Mouse (Mus musculus): ENCODE measurements around the gene Cog2.

Gene Cog2

DNA sequence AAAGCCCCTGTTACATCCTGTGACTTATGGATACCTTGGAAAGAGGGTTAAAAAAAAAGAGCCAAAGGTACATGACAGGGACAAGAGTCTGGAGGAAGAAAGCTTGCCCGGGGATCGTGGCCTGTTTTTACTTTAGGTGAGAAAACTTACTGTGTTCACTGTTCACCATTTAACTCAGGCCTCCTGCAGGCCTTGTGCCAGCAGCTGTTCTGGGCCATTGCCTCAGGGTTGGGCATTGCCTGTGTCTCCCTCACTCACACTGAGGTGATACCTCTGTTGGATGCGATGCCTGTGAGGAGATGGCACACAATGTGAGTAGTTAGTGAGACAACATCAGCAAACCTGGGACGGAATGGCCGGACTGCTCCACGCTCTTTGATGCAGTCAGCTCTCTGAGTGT is 1.4 kb downstream of the Cog2 start:
- no peak for DNase-seq

DNA sequence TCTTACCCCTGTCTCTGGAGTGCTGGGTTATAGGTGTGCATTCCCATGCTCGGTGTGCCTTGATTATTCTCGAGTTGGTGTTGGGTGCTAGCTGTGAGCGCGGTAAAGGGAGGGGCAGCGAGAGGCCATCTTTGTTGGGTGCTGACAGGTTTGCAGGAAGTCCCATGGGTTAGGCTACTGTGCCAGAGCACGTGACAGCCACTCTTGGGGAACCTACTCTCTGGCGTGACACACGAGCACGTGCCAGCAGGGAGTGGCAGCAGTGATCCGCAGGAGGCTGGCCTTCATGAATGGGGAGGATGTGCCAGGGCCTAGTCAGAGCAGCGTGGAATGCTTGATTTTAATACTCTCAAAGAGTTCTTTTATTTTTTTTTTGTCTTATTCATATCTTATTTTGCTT is 5.7 kb downstream of the Cog2 start:
- DNase-seq, result no peak

DNA sequence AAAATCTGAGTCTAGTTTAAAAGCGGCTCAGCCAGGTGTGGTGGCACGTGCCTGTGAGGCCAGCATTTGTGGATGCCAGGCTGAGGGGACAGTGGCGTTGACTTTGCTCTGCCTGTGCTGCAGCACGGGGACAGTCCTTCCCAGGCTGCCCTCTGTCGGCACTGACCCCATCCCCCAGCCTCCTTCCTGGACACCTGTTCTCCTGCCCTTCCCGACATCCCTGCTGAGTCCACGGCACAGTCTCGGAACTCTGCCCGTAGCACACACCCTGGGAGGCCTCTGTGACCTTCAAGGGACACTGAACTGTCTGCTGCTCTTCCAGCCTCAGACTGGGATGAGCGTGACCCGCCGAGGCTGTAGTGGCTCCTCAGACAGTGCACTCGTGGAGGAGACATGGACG is 9.5 kb downstream of the Cog2 start:
- DNase-seq, result peak; percentile 88

DNA sequence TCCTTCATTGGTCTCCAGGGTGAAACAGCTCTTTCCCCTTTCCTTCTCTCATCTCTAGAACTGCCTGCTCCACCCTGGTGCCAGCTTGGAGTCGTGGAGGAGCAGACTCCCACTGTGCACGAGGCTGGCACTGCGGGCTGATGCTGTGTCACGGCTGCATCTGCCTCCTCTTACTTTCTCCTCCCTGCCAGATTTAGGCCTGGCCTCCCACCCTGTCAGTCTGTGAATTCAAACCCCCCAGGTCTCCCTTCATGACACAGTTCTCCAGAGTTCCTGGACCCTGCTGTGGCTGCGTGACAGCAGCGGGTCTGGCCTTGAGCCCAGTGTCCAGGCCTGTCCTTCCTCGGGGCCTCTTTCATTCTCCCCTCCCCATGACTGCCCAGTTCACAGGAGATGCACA is 10.0 kb downstream of the Cog2 start:
- peak; percentile 69 for DNase-seq

DNA sequence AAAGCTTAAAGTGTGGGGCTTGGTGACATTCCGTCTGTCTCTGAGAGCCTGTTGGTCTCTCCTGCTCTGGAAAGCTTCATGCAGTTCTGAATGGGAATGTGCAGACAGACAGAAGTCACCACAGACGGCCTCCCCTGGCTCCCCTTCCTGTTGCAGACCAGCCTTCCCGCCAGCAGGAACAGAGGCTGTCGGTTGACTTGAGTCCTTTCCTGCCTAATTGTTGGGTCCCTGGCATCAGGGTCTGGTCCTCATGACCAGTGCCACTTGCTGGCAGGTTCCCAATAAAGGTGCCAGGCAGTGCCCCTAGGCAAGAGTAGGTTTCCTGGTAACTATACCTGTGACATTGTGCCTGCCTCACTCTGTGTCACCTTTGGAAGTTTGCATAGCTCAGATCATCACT is 10.4 kb downstream of the Cog2 start:
- DNase-seq, result no peak

DNA sequence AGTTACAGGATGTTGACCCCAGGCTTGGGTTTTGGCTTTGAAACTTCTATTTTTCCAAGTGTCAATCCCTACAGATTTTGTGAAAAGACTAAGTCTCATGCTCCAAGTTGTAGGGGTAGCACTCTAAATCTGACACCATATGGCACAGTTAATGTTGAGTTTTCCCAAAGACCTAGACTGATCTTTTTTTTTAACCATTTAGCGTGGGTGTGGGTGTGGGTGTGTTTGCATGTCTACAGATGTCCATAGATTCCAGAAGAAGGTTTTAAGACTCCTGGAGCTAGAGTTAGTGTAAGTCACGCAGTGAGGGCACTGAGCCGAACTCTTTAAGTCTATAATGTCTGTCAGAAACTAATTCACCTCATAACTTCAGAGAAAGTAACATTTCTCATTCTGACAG is 12.1 kb downstream of the Cog2 start:
- no peak for DNase-seq

DNA sequence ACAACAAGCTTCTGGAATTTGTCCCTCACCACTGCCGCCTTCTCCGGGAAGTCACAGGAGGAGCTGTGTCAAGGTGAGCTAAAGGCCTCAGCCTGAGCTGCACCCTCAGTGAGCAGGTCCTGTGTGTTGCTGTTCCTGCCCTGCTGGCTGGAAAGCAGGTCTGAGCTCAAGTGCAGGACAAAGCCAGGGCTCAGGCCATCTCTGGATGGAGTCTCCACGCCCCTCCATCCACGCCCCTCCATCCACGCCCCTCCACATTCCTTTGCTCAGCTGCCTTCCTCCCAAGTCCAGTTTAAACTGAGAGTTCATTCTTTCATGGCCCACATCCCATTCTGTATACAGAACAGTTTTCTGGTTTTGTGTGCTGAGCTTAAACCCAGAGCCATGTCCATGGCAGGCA is 14.9 kb downstream of the Cog2 start:
- DNase-seq, result no peak

DNA sequence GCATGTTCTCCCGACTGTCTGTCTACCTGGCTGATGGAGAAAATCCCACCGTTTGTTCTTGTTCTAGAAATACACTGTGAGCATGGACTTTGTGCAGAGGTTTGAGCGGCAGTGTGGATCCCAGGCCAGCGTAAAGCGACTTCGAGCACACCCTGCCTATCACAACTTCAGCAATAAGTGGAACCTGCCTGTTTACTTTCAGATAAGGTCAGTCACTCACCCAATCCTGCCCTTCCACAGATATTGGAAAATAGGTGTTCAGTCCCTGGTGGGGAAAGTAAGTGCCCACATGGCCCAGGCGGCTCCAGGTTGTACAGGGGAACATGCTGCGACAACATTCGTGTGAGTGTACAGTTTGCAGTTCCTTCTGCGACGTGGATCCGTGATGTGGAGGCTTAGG is 20.3 kb downstream of the Cog2 start:
- no peak for DNase-seq

DNA sequence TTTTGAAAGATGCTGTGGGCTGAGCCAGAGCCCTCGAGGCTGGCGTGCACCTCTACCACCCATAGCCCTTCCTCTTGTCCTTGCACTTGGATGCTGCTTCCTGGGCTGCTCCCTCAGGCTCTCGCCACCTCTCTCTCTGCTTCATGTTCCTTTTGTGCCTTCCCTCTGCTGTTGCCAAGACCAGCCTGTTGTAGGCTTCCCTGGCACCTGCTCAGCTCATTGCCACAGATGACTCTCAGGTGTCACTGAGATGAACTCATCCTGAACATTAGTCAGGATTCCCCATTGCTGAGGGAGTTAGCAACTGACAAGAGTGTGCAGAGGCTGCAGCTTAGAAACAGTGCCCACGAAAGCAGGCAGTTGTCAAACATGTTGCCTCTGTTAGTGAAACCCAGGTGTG is 21.4 kb downstream of the Cog2 start:
- peak; percentile 84 for DNase-seq

DNA sequence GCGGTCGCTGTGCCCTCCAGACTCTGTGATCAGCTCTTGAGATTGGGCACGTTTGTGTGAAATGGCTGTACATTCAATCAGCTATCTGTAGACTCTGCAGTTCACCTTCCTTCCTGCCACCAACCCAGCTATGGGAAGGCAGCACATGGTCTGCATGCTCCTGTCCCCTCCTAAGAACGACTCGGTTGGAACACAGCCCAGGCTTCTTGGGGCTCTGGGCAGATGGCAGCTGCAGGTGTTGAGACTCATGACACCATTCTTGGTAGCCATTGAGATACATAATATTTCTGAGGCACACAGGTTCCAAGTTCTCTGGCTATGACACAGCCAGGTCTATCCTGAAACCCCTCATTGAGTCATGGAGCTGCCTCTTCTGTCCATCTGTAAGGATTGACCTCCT is 22.7 kb downstream of the Cog2 start:
- no peak for DNase-seq

DNA sequence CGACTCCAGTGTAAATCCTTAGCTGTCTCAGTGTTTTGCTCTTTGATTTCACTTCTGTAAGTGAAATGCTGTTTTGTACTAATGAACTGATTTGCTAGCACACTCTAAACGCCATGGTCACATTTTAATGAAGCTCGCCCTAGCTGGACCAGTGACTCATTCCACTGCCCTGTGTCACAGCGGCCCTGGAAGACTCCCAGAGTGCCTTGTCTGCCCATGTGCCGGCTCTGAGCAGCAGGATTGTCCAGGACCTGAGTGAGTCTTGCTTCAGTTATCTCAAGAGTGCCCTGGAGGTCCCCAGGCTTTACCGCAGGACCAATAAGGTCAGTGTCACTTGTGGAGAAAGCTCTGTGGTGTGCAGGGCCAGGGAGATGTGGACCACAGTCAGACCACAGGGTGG is 25.8 kb downstream of the Cog2 start:
- no peak for DNase-seq

DNA sequence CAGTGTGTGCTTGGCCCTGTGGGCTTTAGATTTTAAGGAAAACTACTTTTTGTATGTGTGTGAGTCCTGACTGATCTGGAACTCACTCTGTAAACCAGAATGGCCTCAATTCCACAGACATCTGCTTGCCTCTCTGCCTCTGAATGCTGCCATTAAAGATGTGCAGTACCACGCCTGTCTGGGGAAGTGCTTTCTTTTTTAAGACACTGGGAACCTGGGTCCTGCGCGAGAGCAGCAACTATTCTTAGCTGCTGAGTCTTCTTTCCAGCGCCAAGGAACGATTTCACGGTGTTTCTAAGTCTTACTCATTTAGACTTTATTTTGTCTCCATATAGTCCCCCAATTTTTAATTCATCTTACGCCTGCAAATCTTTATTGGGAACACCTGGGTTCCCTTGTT is 26.2 kb downstream of the Cog2 start:
- DNase-seq, result no peak

DNA sequence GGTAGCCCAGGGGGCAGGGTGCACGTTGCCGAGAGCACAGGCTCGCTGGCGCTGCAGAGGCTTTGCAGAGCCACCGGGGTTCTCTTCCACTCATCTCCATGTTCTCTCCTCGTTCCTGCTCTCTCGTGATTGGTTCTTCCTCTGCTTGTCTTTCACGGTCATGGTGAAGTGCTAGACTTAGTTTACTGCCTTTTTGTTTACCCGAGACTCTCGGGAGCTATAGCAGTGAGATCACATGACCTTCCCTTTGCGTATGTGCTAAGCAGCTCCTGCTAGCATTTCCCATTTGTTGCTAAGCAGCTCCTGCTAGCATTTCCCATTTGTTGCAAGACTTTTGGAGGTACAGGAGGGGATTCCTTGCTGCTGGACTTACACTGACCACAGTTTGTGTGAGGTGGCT is 26.7 kb downstream of the Cog2 start:
- DNase-seq, result no peak

DNA sequence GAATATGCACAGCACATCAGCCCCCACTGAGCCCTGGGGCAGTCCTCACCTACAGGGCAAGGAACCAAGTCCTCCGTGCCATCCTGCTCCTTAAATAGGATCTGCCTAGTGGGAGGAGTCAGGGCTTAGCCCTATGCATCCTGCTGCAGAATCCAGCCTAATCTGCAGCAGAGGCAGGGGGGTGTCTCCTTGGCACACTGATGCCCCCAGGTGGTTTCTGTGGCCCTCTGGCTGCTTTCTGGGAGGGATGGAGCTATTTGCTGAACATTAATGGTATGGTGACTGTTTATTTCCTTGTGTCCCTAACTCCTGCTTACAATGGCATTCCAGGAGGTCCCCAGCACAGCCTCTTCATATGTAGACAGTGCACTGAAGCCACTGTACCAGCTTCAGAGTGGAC is 27.6 kb downstream of the Cog2 start:
- DNase-seq, result no peak

DNA sequence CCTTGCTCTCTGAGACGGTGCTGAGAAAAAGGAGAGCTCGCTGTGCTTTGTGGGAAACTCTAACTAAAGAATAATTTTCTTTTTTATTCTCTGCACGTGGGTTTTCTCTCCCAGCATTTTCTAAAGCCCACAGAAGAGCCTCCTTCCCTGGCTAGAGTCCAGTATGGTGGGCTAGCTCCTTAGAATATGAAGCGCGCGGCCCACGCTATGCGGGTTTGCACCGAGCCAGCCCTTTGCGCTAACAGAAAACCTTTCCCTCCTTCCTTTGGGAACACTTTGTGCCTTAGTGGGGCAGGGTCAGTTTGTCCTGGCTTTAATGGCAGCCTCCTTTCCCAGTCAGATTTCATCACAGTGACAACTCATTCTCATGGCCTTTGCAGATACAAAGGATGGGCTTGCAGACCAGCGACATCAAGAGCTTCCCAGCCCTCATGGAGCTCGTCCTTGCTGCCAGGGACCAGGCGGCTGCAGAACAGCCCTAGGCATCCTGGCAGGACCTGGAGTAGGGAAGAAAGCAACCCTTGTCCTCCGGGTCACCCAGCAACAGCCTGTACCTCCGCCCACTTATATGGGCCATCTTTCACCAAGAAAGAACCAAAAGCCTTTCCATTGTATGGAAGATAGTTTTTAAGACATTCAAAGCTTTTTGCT is 30.6 kb downstream of the Cog2 start:
- DNase-seq, result no peak

DNA sequence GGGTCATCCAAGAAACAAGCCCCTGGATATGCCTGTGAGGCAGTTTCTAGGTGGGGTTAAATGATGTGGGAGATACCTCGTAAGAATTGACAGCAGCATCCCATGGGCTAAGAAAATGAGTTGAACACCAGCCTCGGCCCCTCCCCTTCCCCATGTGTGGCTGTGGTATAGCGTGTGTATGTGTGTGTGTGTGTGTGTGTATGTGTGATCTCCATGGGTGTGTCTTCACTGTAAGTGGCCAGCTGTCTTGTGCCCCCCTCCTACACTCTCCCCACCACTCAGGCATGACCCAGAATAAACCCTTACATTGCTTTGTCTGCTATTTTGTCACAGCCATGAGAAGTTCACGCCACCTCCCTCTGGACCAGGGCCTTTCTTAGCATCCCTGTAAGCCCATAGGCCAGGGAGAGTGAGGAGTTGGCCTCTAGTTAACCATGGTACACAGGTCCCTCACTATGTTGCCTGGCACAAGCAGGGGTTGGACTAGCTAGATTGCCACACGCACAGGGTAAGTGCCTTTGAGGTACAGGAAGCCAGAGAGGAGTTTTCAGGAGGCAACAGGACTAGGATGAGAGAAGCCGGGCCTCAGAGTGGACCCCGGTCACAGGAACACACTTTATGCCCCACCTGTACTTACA is 34.7 kb downstream of the Cog2 start:
- DNase-seq, result no peak

DNA sequence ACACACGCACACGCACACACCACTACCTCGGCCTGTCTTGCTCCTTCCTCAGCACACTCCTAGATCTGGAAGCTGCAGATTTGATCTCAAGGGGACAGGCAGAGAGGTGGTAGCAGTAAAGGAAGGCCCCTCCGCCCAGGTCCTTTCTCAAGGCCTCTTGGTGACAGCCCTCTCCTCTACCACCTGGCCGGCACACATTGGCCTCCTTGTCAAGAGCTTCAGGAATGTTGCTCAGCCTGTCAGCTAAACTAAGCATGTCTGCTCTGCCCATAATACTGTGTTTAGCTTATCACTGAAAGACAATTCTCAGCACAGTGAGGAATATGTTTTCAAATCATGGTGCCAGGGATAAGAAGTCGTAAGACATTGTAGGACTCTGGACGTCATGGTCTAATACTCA is 35.6 kb downstream of the Cog2 start:
- DNase-seq, result no peak

DNA sequence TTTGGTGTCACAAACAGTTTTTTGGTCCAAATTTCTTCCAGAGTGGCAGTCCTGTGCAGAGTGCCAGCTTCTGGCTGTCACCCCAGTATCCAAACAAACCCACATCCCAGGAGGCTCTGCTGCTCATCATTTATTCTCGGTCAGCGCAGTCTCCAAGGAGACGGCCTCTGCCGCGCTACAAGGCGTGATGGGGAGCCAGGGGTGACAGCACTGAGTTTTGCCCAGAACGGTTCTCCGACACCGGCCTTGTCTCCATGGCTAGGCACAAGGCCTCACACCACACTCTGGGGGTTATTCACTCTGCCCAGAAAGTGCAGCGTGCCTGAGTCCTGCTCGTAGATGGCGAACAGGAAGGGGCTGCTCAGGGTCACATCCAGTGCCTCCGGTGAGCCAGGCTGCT is 36.1 kb downstream of the Cog2 start:
- peak; percentile 68 for DNase-seq

DNA sequence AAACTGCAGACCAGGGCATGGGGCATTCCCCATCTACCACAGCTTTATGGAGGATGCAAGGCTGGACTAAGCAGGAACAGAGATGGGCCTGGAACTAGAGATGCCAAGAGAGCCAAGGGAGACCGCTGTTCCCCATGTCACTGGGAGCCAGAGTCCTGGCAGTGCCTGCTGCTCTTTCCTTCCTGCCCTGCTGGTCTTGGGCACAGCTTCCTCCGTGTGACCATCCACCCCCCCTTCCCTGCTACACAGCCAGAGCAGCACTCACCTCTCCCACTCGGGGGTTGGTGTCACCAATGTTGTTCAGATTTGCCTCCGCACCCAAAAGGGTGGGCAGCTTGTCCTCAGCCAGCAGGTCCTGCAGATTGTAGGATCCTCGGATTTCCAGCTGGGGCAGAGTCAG is 36.9 kb downstream of the Cog2 start:
- peak; percentile 77 for DNase-seq

DNA sequence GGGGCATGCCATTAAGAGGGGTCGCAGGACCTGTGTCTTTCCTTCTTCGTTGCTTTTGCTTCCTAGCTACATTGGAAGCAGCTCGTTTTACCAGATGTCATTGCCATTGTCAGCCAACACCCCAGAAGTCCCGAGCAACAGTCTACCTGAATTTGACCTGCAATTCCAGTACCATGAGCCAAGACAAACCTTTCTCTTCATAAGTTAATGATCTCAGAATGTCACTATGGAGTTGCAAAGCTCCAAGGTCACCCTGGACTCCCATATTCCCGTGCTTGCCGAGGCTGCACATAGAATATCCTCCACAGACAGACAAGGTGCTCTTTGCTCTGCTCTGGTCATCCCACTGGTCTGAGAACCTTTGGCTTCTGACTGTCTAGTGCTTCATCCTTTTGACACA is 46.6 kb downstream of the Cog2 start:
- DNase-seq, result no peak

DNA sequence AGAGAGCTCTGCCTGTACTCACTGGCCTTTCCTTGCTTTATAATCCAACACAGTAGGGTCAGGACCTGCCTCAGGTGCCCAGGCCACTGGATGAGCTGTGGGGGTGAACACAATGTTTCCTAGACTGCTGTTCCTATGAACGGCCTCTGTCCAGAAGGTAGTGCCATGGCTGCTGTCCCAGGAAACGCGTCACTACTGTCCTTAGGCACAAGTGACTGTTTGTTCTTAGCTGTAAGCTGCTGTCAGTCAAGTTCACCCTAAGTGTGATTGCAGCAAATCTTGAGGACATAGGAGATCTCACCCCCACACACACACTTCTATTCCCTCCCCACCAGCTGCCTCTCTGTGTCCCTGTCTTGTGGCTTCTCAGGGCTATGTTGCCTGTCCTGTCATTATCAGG is 47.0 kb downstream of the Cog2 start:
- DNase-seq, result no peak

DNA sequence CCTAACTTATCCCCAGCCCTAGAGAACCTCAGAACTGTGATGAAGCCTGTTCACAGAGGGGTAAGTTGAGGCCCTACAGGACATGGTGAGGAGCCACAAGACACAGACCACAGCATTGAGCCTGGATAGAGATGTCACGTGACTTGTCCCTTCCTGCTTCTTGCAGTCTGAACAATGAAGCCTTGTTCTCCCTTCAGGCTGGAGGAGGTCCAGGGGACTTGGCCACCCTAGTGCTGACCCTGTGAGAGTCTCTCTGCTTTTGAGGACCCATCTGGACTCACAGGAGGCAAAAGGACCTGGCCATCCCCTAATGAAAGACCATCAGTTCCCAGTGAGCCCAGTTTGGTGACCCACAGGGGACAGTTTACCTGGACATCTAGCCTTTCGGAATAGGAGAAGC is 48.5 kb downstream of the Cog2 start:
- DNase-seq, result peak; percentile 56

DNA sequence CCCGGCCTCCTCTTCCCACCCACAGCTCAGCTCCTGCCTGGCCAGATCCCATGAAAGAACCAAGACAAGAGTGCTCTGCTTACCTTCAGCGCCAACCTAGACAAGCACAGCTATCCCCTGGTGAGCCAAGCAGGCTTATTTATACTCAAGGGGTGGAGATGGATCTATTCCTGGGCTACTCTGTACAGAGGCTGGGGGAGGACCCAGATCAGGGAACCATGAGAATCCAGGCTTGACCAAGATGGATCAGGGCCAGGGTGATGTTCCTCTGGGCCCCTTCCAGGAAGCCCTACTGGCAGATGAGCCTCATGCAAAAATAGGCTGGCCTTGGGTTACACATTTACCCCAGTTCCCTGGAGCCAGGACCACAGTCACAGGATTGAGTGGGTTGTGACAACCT is 49.0 kb downstream of the Cog2 start, which contains the start of gene Agt:
Gene Agt, minus strand, starts transcription at position 114 of the 400 bp plus-strand sequence.
- peak; percentile 69 for DNase-seq

DNA sequence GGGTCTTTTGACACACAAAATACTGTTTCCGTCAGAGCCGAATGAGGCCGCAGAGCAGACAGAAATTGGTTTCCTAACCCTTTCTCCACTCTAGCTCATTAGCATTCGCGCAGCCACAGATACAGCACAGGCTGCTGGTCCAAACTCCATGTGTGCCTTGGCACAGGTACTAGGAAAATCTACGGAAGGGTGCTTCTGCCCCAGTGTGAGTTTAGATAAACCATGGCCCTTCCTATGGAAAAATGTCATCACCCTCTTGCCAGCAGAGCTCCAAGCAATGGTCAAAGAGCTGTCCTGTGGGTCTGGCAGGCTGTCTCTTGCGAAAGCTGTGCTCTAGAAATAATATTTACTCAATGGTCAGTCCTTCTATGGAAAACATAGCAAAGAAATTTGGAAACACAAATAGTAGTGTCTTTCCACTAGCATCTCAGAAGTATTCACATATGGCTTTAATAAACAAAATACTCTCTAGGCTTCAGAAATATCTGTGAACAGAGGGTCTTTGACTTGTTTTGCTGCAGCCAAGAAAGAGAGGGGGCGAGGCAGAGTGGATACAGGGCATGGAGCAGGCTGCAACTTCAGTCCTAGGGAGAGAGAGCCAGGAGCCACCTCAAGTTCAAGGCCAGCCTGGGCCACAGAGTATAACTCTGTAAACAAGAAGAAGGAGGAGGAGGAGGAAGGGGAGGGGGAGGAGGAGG is 51.3 kb downstream of the Cog2 start:
- no peak for DNase-seq

DNA sequence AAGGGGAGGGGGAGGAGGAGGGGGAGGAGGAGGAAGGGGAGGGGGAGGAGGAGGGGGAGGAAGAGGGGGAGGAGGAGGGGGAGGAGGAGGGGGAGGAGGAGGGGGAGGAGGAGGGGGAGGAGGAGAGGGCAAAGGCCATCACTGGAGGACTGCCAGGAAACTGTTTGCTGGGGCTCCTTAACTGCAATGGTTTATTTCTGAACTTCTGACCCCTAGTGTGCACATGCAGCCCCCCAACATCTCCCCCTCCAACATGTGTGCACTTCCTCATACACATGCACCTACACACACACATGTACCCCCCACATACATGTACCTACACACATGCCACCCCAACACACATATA is 51.8 kb downstream of the Cog2 start:
- no peak for DNase-seq

Data from cerebellum, adult 9-10 months (tissue).